Mouse (Mus musculus) spleen, adult 18-20 months (tissue): ENCODE measurements around the gene Pxmp4.

ENCODE experiments used
- DNase-seq, 2 experiments: peaks; one replicate each; pipeline ENCODE4 v3.0.0; 2022; ENCODE audit warnings: mixed read lengths in 2 of 2

The Pxmp4 gene

DNA sequence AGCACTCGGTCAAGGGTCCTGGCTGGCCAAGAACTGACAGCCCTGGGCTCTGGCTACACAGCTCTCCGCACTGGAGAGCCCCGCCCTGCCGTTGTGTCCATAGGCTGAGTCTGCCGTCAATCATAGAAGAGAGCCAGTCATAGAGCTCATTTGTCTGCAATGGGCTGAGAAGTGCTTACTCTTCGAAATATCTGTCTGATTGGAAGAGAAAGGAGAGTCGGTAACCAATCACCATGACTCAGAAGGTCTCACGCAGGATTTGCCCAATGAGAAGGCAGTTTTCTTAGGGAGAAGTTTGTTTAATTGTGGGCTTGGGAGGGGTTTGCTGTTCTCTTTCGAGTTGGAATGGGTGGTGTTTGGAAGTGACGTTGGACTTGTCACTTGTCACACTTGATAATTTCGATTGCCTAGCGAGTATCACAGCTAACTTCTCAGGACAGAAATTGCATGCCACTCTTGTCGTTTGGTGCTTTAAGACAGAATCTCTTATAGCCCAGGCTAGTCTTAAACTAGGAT lies at the start of gene Pxmp4:
Gene Pxmp4, minus strand, starts transcription at position 71 of the 516 bp plus-strand sequence.
- peak; percentile 96 to 99 for DNase-seq

GRCm38 (mm10) chr2:154651363-154651762 lies 47.9 kb upstream of the Pxmp4 start, which contains the start of gene Chmp4b:
Chmp4b (plus strand) TSS chr2:154651705.
- DNase-seq: no peak

- no peak for DNase-seq
These were observed 46.9 kb upstream of the Pxmp4 start for GRCm38 (mm10) chr2:154650404-154650803.

- peak in 1 of 2 experiments; percentile 39 for DNase-seq
These were observed 44.6 kb upstream of the Pxmp4 start for GRCm38 (mm10) chr2:154648086-154648485.

DNA sequence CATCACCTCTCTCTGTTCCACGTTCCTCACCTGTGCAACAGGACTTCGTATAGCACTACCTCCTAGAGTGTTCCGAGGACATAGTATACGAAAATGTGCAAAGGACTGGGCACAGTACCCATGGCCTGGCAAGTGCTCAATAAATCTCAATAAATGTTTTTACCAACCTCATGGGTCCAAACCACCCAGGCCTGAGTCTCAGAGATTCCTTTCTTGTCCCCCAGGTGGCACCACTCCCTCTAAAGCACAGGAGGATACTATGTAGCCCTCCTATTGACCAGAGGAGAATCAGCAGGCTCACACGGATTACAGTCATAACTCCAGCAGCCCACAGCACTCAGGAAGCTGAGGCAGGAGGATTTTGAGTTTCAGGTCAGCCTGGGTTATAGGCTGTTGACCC lies 43.1 kb upstream of the Pxmp4 start:
- DNase-seq: peak in 1 of 2 experiments; percentile 19

- DNase-seq: no peak
These were observed 39.3 kb upstream of the Pxmp4 start for GRCm38 (mm10) chr2:154642712-154643385.

- no peak for DNase-seq
These were observed 38.5 kb upstream of the Pxmp4 start for GRCm38 (mm10) chr2:154642005-154642459.

- DNase-seq: no peak
These were observed 37.7 kb upstream of the Pxmp4 start for GRCm38 (mm10) chr2:154641176-154641575.

GRCm38 (mm10) chr2:154639115-154639514 lies 35.6 kb upstream of the Pxmp4 start:
- no peak for DNase-seq

DNA sequence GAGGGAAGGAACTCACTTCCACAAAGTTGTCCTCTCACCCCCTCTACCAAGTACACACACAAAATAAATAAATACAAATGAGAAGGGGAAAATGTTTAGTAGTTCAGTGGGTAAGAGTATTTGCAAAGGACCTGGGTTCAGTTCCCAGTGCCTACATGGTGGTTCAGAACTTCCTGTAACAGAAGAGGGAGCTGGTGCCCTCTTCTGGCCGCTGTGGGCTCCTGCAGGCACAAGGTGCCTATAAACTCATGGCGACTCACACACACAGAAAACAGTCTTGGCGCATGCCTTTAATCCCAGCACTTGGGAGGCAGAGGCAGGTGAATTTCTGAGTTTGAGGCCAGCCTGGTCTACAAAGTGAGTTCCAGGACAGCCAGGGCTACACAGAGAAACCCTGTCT lies 35.0 kb upstream of the Pxmp4 start:
- DNase-seq: no peak

GRCm38 (mm10) chr2:154635826-154636225 lies 32.3 kb upstream of the Pxmp4 start:
- DNase-seq: no peak

DNA sequence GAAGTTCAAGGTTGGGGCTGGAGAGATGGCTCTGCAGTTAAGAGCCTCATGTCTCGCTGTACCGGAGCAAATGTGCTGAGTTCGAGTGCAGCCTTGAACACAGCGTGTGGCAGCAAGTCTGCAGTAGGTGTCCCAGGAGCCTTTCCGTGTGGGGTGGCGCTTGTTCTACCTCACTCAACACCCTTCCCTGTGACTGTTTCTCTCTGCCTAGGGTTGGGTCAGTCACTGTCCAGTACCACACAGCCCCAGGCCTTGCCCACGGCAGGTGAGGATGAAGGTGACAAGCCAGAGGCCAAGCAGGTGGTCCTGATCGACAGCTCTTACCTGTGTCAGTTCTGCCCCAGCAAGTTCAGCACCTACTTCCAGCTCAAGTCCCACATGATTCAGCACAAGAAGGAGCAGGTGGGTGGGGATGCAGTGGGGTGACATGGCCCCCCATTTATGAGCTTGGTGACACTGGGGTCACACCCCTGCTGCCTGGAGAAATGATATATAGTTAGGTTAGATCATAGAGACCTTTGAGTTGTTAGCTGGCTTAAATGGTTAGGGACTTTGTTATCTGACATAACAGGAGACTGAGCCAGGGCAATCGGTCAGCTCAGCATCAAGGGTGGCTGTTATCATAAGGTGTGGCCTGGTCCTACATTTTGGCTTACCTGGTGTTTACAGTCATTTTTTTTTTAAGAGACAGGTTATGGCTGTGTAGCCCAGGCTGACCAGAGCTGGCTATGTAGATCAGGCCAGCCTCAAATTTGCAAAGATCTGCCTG lies 30.6 kb upstream of the Pxmp4 start:
- no peak for DNase-seq

GRCm38 (mm10) chr2:154633039-154633742 lies 29.7 kb upstream of the Pxmp4 start:
- DNase-seq: no peak

DNA sequence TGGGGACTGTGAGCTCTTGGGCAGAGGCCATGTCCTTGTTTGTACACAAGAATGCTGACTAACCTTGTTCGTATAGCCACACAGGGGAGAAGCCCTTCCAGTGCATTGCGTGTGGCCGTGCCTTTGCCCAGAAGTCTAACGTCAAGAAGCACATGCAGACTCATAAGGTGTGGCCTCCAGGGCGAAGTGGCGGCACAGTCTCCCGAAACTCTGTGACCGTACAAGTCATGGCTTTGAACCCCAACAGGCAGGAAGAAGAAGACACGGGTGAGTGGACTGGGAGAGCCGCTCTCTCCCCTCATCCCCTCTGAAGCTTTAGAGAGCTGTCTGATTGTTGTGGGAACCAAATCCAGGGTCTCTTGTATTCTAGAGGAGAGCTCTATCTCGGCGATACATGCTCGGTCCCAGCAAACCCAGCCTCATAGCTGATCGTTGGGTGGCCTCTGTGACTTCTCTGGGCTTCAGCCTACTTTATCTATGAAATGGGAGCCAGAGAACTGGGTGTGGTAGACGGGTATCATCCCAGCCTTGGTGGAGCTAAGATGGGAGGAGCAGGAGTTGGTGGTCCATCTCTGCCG lies 28.8 kb upstream of the Pxmp4 start:
- no peak for DNase-seq

GRCm38 (mm10) chr2:154630531-154630930 lies 27.0 kb upstream of the Pxmp4 start:
- DNase-seq: no peak

DNA sequence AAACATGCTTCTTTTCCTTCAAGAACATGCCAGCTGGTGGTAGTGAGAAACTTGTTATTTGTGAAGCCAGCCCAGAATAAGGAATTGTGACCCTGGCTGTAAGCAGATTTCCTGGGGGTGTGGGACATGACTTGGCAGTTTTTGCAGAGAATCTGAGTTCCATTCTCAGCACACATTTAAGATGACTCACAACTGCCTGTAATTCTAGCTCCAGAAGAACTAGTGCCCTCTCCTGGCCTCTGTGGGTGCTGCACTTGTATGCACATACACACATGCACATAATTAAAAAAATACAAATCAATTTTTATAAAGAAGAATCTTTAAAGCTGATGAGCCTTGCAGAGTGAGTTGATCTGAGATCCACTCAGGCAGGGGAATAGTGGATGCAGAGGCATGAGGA lies 20.6 kb upstream of the Pxmp4 start:
- DNase-seq: no peak

- DNase-seq: no peak
These were observed 18.2 kb upstream of the Pxmp4 start for GRCm38 (mm10) chr2:154621684-154622083.

DNA sequence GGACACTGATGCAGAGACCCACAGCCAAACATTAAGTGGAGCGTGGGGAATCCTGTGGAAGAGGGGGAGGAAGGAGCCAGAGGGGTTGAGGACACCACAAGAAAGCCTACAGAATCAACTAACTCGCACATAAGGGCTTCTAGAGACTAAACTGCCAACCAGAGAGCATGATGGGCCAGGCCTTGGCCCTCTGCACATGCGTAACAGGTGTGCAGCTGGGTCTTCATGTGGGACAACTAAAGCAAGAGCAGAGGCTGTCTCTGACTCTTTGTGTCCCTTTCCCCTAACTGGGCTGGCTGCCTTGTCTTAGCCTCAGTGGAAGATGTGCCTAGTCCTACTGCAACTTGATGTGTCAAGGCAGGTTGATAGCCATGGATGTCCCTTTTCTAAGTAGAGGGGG lies 13.6 kb upstream of the Pxmp4 start:
- DNase-seq: no peak

DNA sequence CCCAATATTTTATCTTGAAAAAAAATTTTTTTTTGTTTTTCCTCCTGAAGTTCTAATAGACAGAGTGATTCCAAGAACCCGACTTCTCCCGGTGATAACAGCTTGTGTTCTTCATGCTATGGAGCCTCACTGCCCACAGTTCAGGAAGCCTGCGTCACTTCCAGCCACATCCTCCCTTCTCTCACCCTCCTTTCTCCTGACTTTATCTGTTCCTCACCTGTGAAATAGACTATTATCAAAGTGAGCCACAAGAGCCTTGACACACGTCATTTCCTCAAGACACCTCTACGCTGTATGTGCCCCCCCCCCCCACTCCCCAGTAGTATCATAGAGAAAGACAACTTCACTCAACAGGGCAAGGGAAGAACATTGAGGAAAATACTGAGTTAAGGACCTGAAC lies 12.2 kb upstream of the Pxmp4 start:
- DNase-seq: no peak

DNA sequence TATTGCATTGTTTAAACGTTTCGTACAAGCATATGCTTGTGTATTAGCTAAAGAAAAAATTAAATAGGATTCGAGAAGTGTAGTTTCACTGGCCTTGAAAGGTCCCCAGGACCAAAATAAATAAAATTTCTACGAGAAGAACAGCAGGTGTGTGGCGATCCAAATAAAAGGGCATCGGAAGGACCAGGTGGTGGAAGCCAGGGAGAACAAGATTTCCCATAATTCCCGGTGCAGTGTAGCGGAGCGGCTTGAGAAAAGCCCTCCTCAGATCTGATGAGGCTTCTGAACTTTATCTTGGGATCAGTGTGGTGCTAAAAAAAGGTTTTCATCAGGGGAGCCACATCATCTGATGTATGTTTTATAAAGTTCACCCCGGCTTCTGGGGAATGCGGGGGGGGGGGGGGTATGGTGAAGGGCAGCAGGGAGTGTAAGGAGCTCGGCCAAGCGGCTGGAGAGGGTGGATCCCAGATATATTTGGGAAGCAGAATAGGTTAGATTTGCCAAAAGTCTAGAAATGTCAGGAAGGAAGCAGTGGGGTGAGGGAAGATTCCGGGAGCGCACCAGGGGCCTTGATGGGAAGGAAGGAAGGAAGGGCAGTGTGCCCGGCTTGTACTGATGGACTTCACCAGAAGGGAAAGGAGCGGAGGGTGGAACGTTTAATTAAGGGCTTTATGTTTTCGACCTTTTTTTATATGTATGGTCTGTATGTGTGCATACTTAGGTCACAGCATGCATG lies 11.5 kb upstream of the Pxmp4 start:
- no peak for DNase-seq

- peak; percentile 84 to 88 for DNase-seq
These were observed 9.9 kb upstream of the Pxmp4 start, which contains the start of the genes Zfp341 and 4930519P11Rik for GRCm38 (mm10) chr2:154613118-154614115. Zfp341 (plus strand) TSS chr2:154613297. 4930519P11Rik (minus strand) TSS chr2:154613437.
